Mouse (Mus musculus) forebrain, embryonic 15.5 days (tissue): ENCODE data around the gene Fbxo21. TPM values are rescaled to one million over a fixed set of nuclear protein-coding genes. Genes with fewer than 3 reads are reported as not detected.

Experiments used
- ATAC-seq: fragments of 200-750 bp; cut with Nextera tagmentation; replicated peaks from 2 replicates; pipeline ENCODE4 v1.8.0; 2017; ENCODE audit warnings: mild to moderate bottlenecking, moderate TSS enrichment, moderate library complexity
- H3K27ac ChIP-seq: fragments of 300-500 bp; sonication (generic); replicated peaks from 2 replicates; pipeline ENCODE4 v1.5.1; 2015; ENCODE audit warnings: mild to moderate bottlenecking, inconsistent platforms
- H3K27me3 ChIP-seq: fragments of 300-500 bp; sonication (generic); 2 replicates; pipeline ENCODE4 v1.6.1; 2015; ENCODE audit warnings: inconsistent platforms
- H3K36me3 ChIP-seq: fragments of 300-500 bp; sonication (generic); 2 replicates; pipeline ENCODE4 v1.6.1; 2015; ENCODE audit warnings: mild to moderate bottlenecking, inconsistent platforms
- H3K4me1 ChIP-seq: fragments of 300-500 bp; sonication (generic); 2 replicates; pipeline ENCODE4 v1.6.1; 2015; ENCODE audit warnings: inconsistent platforms
- H3K4me2 ChIP-seq: fragments of 300-500 bp; sonication (generic); replicated peaks from 2 replicates; pipeline ENCODE4 v1.6.1; 2015; ENCODE audit warnings: mild to moderate bottlenecking, inconsistent platforms
- H3K4me3 ChIP-seq: fragments of 300-500 bp; sonication (generic); 2 replicates; pipeline ENCODE4 v1.5.1; 2015; ENCODE audit warnings: mild to moderate bottlenecking, inconsistent platforms
- H3K9ac ChIP-seq: fragments of 300-500 bp; sonication (generic); replicated peaks from 2 replicates; pipeline ENCODE4 v1.6.1; 2015; ENCODE audit warnings: mild to moderate bottlenecking, inconsistent platforms
- H3K9me3 ChIP-seq: fragments of 300-500 bp; sonication (generic); 2 replicates; pipeline ENCODE4 v1.6.1; 2016; ENCODE audit warnings: inconsistent platforms
- WGBS: fragments of 180-500 bp; shearing (Covaris S2); methylation state at CpG from one replicate; pipeline ENCODE4 v1.1.7; 2015; ENCODE audit warnings: mixed read lengths; 5-methylcytosine and 5-hydroxymethylcytosine counted together
- polyA plus RNA-seq: library from polyadenylated mRNA; unstranded; fragments of >200 nt; fragmentation: Nextera tagmentation; extraction: Ambion mirVana; gene quantifications from 2 replicates; pipeline ENCODE4 v1.2.1, GENCODE M21; 2015

The Fbxo21 gene
- polyA plus RNA-seq, 1 experiment from 2014 or later: 193 TPM

DNA sequence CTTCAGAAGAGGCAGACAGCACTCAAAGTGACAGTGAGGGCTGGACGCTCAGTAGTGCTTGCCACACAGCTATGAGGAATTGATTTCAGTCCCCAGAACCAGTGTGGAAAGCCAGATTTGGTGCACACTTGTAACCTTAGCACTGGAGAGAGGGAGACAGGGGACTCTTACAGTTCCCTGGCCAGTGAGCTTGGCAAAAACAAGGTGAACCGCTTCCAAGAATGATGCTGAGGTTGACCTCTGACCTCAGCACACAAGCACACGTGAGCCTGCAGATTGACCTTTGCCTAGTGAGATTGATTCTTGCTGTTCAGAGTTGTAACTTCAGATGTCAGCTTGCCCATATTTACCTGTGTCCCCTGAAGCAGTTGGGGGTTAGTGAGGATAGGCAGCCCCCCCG lies 9.8 kb downstream of the Fbxo21 start:
- H3K4me1 ChIP-seq: peaks cover 4% of the 10 kb centered on the region; the same call in 1 of the 2 replicates
- peaks cover 75% of the 10 kb centered on the region for H3K36me3 ChIP-seq
- H3K27me3 ChIP-seq: no peaks in the 10 kb centered on the region
- no peak for ATAC-seq
- no peak overlapping the region for H3K27ac ChIP-seq
- H3K9me3 ChIP-seq: no peaks in the 10 kb centered on the region
- H3K4me2 ChIP-seq: no peak overlapping the region
- H3K4me3 ChIP-seq: no peak overlapping the region
- 77% methylated on average over 4 of the region's 4 CpGs for whole genome bisulfite sequencing
- no peak overlapping the region for H3K9ac ChIP-seq

DNA sequence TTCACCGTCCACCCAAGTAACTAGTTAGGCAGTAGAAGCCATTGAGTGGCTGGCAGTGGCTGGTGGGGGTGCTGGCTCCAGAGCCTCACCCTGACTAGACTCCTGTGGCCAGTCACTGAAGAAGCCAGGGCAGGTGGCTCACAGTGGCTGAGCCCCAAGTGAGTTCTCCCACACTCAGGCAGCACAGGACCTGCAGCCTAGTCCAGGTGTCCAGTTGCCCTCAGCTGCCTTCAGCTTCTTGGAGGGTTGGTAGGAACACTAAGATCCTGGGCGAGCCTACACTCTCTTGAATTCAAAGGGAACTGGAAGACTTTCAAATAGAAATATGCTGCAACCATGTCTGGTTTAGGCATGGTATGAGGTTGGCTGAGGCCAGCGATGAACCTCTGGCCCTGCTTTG lies 11.4 kb downstream of the Fbxo21 start:
- no peaks in the 10 kb centered on the region for H3K27me3 ChIP-seq
- H3K4me1 ChIP-seq: no peaks in the 10 kb centered on the region
- no peaks in the 10 kb centered on the region for H3K9me3 ChIP-seq
- peaks cover 79% of the 10 kb centered on the region for H3K36me3 ChIP-seq
- H3K27ac ChIP-seq: no peak overlapping the region
- H3K4me3 ChIP-seq: no peak overlapping the region
- WGBS: 94% methylated on average over 3 of the region's 3 CpGs
- H3K4me2 ChIP-seq: no peak overlapping the region
- no peak for ATAC-seq
- H3K9ac ChIP-seq: no peak overlapping the region

DNA sequence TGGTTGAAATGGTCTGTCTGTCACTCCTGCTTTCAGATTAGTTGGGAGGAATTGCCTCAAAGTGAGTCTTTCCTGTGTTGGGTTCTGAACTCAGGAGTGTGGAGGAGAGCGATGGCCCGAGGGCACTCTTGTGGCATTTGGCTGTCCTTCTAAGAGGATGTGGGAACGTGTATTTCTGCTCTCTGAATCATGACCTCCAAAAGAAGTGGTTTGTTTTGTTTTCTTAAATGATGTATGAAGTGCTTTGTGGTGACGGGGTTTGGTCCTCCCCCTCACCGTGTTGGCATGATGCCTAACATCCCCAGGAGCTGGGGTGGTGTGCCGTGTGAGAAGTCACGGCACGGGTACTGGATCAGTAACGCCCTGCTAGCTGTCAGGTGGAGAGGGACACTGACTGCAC lies 11.8 kb downstream of the Fbxo21 start:
- no peak for ATAC-seq
- no peaks in the 10 kb centered on the region for H3K27me3 ChIP-seq

DNA sequence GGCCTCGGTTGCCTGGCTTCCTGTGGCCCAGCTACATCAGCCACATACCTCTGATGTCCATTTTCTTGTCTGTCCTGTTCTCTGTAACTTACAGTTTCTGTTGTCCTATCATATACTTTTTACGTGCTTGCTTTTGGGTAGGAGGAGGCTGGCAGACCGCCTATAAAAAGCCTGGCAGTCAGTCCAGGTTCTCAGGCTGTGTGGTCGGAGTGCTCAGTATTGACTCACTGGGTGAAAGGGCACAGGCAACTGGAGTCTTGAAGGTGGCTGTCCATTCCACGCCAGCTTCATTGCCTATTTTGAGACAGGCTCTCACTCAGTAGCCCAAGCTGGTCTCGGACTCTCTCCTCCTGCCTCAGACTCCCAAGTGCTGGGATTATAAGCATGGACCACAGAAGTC lies 13.2 kb downstream of the Fbxo21 start:
- 86% methylated on average over 6 of the region's 6 CpGs for WGBS
- no peaks in the 10 kb centered on the region for H3K9me3 ChIP-seq
- H3K27ac ChIP-seq: no peak overlapping the region
- no peak for ATAC-seq
- H3K9ac ChIP-seq: no peak overlapping the region
- H3K4me3 ChIP-seq: no peak overlapping the region
- no peaks in the 10 kb centered on the region for H3K27me3 ChIP-seq
- no peaks in the 10 kb centered on the region for H3K4me1 ChIP-seq
- no peak overlapping the region for H3K4me2 ChIP-seq
- H3K36me3 ChIP-seq: peaks cover 88% of the 10 kb centered on the region

More for the DNA sequence above, 11.8 kb downstream of the Fbxo21 start:
- 79% methylated on average over 9 of the region's 9 CpGs for WGBS
- peaks cover 78% of the 10 kb centered on the region for H3K36me3 ChIP-seq
- H3K9me3 ChIP-seq: no peaks in the 10 kb centered on the region
- no peak overlapping the region for H3K9ac ChIP-seq
- no peaks in the 10 kb centered on the region for H3K4me1 ChIP-seq
- no peak overlapping the region for H3K4me2 ChIP-seq
- no peak overlapping the region for H3K4me3 ChIP-seq
- no peak overlapping the region for H3K27ac ChIP-seq

DNA sequence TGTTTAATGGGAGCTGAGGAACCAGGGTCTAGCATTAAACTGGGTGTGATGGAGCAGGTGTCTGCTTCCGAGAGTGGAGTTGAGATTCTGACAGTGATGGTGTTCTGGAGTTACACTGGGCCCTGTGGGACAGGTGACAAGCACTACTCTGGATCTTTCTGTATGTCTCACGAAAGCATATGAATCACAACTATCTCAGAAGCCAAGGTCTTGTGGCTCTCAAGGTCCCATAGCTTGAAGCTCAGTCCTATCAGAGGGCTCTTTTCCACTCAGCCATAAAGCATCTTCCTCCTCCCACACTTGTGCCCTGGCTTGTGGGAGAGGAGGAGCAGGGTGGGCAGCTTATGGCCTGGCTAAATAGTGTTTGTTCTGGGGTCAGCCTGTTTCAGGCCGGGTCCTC lies 14.4 kb downstream of the Fbxo21 start:
- WGBS: 95% methylated on average over 3 of the region's 3 CpGs
- Histone ChIP-seq H3K36me3 (peaks cover 95% of the 10 kb centered on the region), H3K4me1 (no peaks in the 10 kb centered on the region), H3K9ac (no peak overlapping the region), H3K27me3 (no peaks in the 10 kb centered on the region), H3K9me3 (no peaks in the 10 kb centered on the region), H3K27ac (no peak overlapping the region), H3K4me3 (no peak overlapping the region), H3K4me2 (no peak overlapping the region)
- no peak for ATAC-seq

DNA sequence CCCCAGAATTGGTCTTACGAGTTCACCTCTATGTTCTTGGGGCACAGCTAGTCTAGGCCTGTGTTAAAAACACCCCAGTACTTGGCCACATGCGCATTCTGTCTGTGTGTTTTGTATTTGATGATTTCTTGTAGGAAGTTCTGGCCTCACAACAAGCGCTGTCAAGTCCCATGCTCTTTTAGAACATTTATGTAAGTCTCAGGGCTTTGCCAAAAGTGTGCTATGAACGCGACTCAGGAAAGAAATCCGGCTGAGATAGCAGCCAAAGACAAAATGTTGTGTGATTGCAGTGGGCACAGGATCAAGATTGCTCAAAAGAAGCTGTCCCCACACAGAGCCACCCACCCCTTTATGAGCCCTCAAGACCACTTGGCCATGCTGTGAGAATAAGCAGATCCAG lies 17.0 kb downstream of the Fbxo21 start:
- ATAC-seq: no peak
- no peak overlapping the region for H3K9ac ChIP-seq
- H3K9me3 ChIP-seq: no peaks in the 10 kb centered on the region
- peaks cover 93% of the 10 kb centered on the region for H3K36me3 ChIP-seq
- H3K4me1 ChIP-seq: no peaks in the 10 kb centered on the region
- H3K27ac ChIP-seq: no peak overlapping the region
- 85% methylated on average over 6 of the region's 6 CpGs for WGBS
- no peaks in the 10 kb centered on the region for H3K27me3 ChIP-seq
- H3K4me3 ChIP-seq: no peak overlapping the region
- no peak overlapping the region for H3K4me2 ChIP-seq

DNA sequence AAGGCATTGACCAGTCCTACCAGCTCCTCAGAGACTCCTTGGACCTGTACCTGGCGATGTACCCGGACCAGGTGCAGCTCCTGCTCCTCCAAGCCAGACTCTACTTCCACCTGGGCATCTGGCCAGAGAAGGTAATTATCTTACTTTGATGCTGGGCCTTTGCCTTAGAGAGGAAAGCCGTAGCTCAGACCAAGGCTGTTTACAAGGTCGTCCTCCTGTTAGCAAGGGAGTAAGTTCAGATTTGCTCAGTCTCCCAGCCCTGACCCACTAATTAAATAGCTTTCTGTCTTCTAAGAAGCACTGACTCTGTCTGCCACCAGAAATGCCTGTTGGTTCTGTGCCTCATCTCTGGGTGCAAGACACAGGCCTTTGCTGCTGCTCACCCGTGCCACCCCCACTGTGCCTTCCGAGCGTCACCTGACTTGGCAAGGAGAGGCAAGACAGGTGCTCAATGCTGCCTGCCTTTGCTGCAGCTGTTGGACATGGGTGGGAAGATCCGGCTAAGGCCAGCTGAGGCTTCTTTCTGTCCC lies 18.9 kb downstream of the Fbxo21 start:
- 88% methylated on average over 8 of the region's 8 CpGs for WGBS
- H3K27me3 ChIP-seq: no peaks in the 10 kb centered on the region
- no peak overlapping the region for H3K9ac ChIP-seq
- no peak overlapping the region for H3K4me3 ChIP-seq
- H3K27ac ChIP-seq: no peak overlapping the region
- H3K9me3 ChIP-seq: no peaks in the 10 kb centered on the region
- no peak overlapping the region for H3K4me2 ChIP-seq
- no peak for ATAC-seq
- H3K4me1 ChIP-seq: 0 out of 2 replicates have a peak, but pooled peaks cover 3% of the 10 kb centered on the region
- H3K36me3 ChIP-seq: peaks cover 91% of the 10 kb centered on the region

DNA sequence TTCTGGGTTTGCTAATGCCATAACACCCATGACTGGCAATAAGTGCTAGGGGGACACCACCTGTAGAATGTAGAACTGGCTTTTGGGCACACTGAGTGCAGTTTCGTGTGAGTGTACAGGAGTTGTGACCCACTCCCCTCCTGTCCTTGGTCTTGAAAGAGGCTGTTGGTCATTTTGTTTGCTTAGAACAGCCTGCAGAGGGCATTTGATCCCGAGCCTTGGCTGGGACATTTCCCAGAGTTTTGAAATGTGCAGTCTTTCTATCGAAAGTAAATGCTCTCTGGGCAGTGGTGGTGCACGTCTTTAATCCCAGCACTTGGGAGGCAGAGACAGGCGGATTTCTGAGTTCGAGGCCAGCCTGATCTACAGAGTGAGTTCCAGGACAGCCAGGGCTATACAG lies 19.4 kb downstream of the Fbxo21 start:
- peaks cover 91% of the 10 kb centered on the region for H3K36me3 ChIP-seq
- 88% methylated on average over 6 of the region's 6 CpGs for WGBS

DNA sequence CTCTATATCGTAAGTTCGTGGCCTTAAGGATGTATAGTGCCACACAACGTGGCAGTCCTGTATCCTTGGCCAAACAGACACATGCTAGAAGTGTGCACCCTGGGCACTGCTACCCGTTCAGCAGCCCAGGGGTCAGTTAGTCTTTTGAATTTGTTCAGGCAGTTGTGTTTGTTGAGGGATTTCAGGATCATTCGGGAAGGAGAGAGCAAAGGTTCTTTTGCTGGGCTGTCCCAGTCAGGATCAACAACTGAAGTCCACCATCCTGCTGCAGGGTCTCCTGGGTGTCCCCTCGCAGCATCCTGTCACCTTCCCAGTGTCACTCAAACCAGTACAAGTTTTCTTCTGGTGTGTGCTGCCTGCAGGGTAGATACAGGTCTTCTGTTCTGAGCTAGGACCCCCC lies 20.1 kb downstream of the Fbxo21 start:
- Histone ChIP-seq H3K9ac (no peak overlapping the region), H3K4me2 (no peak overlapping the region), H3K27ac (no peak overlapping the region), H3K27me3 (no peaks in the 10 kb centered on the region), H3K4me3 (no peak overlapping the region), H3K9me3 (no peaks in the 10 kb centered on the region), H3K4me1 (0 out of 2 replicates have a peak, but pooled peaks cover 3% of the 10 kb centered on the region), H3K36me3 (peaks cover 91% of the 10 kb centered on the region)
- 83% methylated on average over 6 of the region's 6 CpGs for WGBS
- ATAC-seq: no peak

More for the DNA sequence above, 19.4 kb downstream of the Fbxo21 start:
- Histone ChIP-seq H3K9me3 (no peaks in the 10 kb centered on the region), H3K27ac (no peak overlapping the region), H3K27me3 (no peaks in the 10 kb centered on the region), H3K4me2 (no peak overlapping the region), H3K4me3 (no peak overlapping the region), H3K9ac (no peak overlapping the region), H3K4me1 (0 out of 2 replicates have a peak, but pooled peaks cover 3% of the 10 kb centered on the region)
- no peak for ATAC-seq

DNA sequence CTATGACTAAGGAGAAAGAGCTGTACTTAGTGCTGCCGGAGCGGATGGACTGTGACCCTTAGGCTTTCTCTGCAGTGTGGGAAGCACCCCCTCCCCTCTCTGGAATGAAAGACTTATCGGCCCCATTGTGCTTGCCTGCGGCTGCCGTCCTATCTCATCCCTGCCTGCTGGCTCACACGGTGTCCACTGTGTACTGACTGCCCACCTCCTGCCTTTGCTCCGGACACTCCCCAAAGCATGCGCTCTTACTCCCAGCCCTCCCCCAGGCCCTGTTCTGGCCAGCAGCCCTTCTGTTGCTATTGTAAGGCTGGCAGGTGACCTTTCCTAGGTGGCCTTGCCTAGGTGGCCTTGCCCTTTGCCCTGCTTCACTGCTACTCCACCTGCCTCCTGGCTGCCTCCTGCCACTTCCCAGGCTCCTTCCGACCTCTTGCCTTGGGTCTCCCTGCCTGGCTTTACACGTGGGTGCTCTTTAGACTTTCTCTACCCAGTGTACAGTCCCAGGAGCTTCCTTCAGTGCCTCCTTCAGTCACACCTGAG lies 21.0 kb downstream of the Fbxo21 start:
- no peaks in the 10 kb centered on the region for H3K9me3 ChIP-seq
- 47% methylated on average over 10 of the region's 10 CpGs for WGBS
- no peak for ATAC-seq

DNA sequence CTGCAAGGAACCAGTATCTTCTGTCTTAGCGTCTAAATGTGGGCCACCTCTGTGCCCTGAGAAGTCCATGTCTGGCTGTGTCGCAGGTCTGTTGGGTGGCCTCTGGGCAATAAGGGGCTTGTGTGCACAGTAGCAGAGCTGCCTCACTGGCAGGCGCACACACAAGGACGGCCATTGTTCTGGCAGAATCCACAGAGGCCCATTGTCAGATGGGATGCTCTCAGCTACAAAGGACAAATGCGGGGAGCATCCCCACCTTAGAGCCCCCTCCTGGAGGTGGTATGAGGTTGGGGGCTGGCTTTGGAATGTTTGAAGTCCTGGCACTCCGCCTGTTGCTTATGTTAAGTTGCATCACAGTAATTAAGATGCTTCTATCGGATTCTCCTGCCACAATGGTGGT lies 22.5 kb downstream of the Fbxo21 start:
- H3K9ac ChIP-seq: no peak overlapping the region
- H3K27ac ChIP-seq: 0 out of 2 replicates have a peak overlapping the region, but pooled peaks have one; percentile 23
- WGBS: 72% methylated on average over 7 of the region's 7 CpGs
- no peaks in the 10 kb centered on the region for H3K27me3 ChIP-seq
- 0 out of 2 replicates have a peak, but pooled peaks cover 3% of the 10 kb centered on the region for H3K4me1 ChIP-seq
- no peaks in the 10 kb centered on the region for H3K9me3 ChIP-seq
- H3K4me2 ChIP-seq: no peak overlapping the region
- ATAC-seq: no peak
- H3K36me3 ChIP-seq: peaks cover 93% of the 10 kb centered on the region
- H3K4me3 ChIP-seq: no peak overlapping the region

More for the DNA sequence above, 21.0 kb downstream of the Fbxo21 start:
- no peak overlapping the region for H3K4me2 ChIP-seq
- no peak overlapping the region for H3K27ac ChIP-seq
- H3K9ac ChIP-seq: no peak overlapping the region
- 0 out of 2 replicates have a peak, but pooled peaks cover 3% of the 10 kb centered on the region for H3K4me1 ChIP-seq
- H3K27me3 ChIP-seq: no peaks in the 10 kb centered on the region
- H3K4me3 ChIP-seq: no peak overlapping the region
- peaks cover 91% of the 10 kb centered on the region for H3K36me3 ChIP-seq

DNA sequence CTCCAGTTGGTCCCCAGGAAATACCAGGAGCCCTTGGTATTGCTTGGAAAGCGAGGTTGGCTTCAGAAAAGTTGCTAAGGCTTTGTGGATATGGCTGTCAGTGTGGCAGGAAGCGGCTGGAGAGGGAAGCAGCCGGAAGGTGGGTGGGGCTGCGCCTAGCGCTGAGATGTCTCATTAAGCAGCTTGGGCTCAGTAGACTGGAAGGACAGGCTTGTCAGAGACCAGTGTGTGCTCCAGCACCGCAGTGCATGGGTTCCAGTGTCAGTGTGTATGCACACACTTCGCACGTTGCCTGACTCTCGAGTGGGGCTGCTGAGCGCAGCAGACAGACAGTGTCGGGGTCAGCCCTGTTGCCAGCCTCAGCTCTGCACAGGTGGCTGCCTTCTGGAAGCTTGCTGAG lies 23.1 kb downstream of the Fbxo21 start:
- ATAC-seq: no peak
- 78% methylated on average over 11 of the region's 11 CpGs for WGBS

DNA sequence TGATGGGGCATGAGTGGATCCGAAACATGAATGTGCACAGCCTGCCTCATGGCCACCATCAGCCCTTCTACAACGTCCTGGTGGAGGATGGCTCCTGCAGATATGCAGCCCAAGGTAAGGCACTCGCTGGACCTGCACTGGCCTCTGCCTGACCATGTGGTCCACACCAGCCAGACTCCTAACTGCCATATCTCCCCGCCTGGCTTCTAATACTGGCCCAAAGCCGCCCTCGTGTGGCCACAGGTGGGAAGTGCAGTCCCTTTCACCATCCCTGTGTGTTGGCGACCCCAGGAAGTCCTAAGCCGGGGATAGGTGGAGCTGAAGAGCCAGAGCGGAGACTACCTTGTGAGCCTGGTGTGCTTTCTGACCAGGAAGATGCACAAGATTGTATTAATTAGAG lies 25.5 kb downstream of the Fbxo21 start:
- no peak overlapping the region for H3K4me2 ChIP-seq
- WGBS: 31% methylated on average over 9 of the region's 9 CpGs
- H3K4me1 ChIP-seq: 0 out of 2 replicates have a peak, but pooled peaks cover 3% of the 10 kb centered on the region
- no peak overlapping the region for H3K9ac ChIP-seq
- no peak overlapping the region for H3K4me3 ChIP-seq
- no peaks in the 10 kb centered on the region for H3K9me3 ChIP-seq
- peak; percentile 39; the same call in 1 of the 2 replicates for ATAC-seq
- no peak overlapping the region for H3K27ac ChIP-seq
- peaks cover 92% of the 10 kb centered on the region for H3K36me3 ChIP-seq
- H3K27me3 ChIP-seq: no peaks in the 10 kb centered on the region

More for the DNA sequence above, 23.1 kb downstream of the Fbxo21 start:
- Histone ChIP-seq H3K4me1 (0 out of 2 replicates have a peak, but pooled peaks cover 3% of the 10 kb centered on the region), H3K4me3 (no peak overlapping the region), H3K4me2 (no peak overlapping the region), H3K27me3 (no peaks in the 10 kb centered on the region), H3K36me3 (peaks cover 93% of the 10 kb centered on the region), H3K27ac (no peak overlapping the region), H3K9ac (no peak overlapping the region), H3K9me3 (no peaks in the 10 kb centered on the region)
